Mouse (Mus musculus) T-helper 17 cell (primary cell): ENCODE measurements around the gene Hrh2.

Source experiments
- in situ Hi-C, 2 experiments: fragments of 300-600 bp; cut with MboI, MseI; formaldehyde crosslinking; loops; 1 replicate in 1 of 2; 2 replicates in 1 of 2; pipeline ENCODE4 v1.15.1; 2025; ENCODE audit warnings: high pct_unique_total_duplicates in 2 of 2

Hrh2 gene

GRCm38 (mm10) chr13:54176406-54177020 is 15.4 kb upstream of the Hrh2 start:
- in situ Hi-C loops, result loop anchor here in 1 of 2 experiments (10.0 kb wide), 1 partner anchor 842 kb away; no protein-coding TSS in a partner anchor

GRCm38 (mm10) chr13:54177346-54177745 is 14.6 kb upstream of the Hrh2 start:
- in situ Hi-C loops, result loop anchor here in 1 of 2 experiments (10.0 kb wide), 1 partner anchor 843 kb away; no protein-coding TSS in a partner anchor

GRCm38 (mm10) chr13:54178647-54179046 is 13.3 kb upstream of the Hrh2 start:
- in situ Hi-C loops, result loop anchor here in 1 of 2 experiments (10.0 kb wide), 1 partner anchor 844 kb away; no protein-coding TSS in a partner anchor

GRCm38 (mm10) chr13:54179971-54180370 is 12.0 kb upstream of the Hrh2 start:
- in situ Hi-C loops, result loop anchor here in 1 of 2 experiments (10.0 kb wide), 1 partner anchor 845 kb away; no protein-coding TSS in a partner anchor

GRCm38 (mm10) chr13:54180461-54180860 is 11.5 kb upstream of the Hrh2 start:
- in situ Hi-C loops, result no loop called here

GRCm38 (mm10) chr13:54181318-54181717 is 10.6 kb upstream of the Hrh2 start:
- in situ Hi-C loops, result no loop called here

- in situ Hi-C loops, result no loop called here
Measured at GRCm38 (mm10) chr13:54181947-54182346, 10.0 kb upstream of the Hrh2 start.

GRCm38 (mm10) chr13:54186394-54186793 is 5.5 kb upstream of the Hrh2 start:
- in situ Hi-C loops, result no loop called here

- in situ Hi-C loops, result no loop called here
Measured at GRCm38 (mm10) chr13:54188190-54188706, 3.7 kb upstream of the Hrh2 start.

- in situ Hi-C loops, result no loop called here
Measured at GRCm38 (mm10) chr13:54189896-54190295, 2.0 kb upstream of the Hrh2 start.

- in situ Hi-C loops, result no loop called here
Measured at GRCm38 (mm10) chr13:54191181-54191580, 748 bp upstream of the Hrh2 start.

GRCm38 (mm10) chr13:54193580-54193979 is 1.7 kb downstream of the Hrh2 start:
- in situ Hi-C loops, result no loop called here

GRCm38 (mm10) chr13:54199000-54199399 is 7.1 kb downstream of the Hrh2 start:
- in situ Hi-C loops, result no loop called here

- in situ Hi-C loops, result no loop called here
Measured at GRCm38 (mm10) chr13:54202458-54202857, 10.5 kb downstream of the Hrh2 start.

- in situ Hi-C loops, result no loop called here
Measured at GRCm38 (mm10) chr13:54203419-54203818, 11.5 kb downstream of the Hrh2 start.

GRCm38 (mm10) chr13:54205195-54205594 is 13.3 kb downstream of the Hrh2 start:
- in situ Hi-C loops, result no loop called here

GRCm38 (mm10) chr13:54206140-54206753 is 14.3 kb downstream of the Hrh2 start:
- in situ Hi-C loops, result no loop called here

GRCm38 (mm10) chr13:54209476-54210253 is 17.7 kb downstream of the Hrh2 start:
- in situ Hi-C loops, result no loop called here

GRCm38 (mm10) chr13:54211528-54212488 is 19.9 kb downstream of the Hrh2 start:
- in situ Hi-C loops, result no loop called here

- in situ Hi-C loops, result no loop called here
Measured at GRCm38 (mm10) chr13:54212516-54212915, 20.6 kb downstream of the Hrh2 start.

GRCm38 (mm10) chr13:54215266-54215665 is 23.3 kb downstream of the Hrh2 start:
- in situ Hi-C loops, result no loop called here
